Mouse (Mus musculus) 3134 (cell line): ENCODE measurements at regions not wholly inside any gene's neighbourhood (a gene's known extent, or its start where the extent isn't known, plus 50 kb on each side); places are given as distances from the start of the nearest gene placed in this dataset.
A peak's percentile ranks its signal among the peaks of the same experiment; 100 is the strongest.

Experiments
- DNase-seq: peaks from one replicate; pipeline ENCODE4 v3.0.0-alpha.2; 2011; ENCODE audit warnings: low spot score; ENCODE audit not compliant: insufficient read length; ENCODE audit errors: extremely low read depth

- DNase-seq = peak; percentile 25
Measured at GRCm38 (mm10) chr12:35733580-35733979, 191.8 kb upstream of the Agr3 start.

GRCm38 (mm10) chr12:35725910-35726309 lies 191.1 kb upstream of the Ahr start:
- DNase-seq = no peak

- no peak for DNase-seq
Measured at GRCm38 (mm10) chr12:35724132-35724531, 189.3 kb upstream of the Ahr start.

DNA sequence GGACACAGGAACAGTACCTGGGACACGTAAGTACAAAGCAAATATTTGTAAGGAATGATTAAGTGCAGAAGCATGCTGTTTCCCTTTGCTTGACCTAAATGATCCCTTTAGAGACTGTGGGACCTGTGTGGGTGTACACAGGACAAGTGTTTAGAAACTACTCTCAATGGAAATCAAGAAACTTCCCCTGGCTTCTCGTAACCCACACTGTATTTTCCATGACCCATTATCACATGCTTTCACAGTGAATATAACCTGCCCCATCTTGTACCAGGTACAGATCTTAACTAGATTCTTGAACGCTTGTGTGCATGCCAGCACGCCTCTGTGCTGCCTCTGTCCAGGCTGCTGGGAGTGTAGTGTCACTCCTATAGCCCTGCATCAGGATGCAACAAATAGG lies 177.8 kb upstream of the Ahr start:
- DNase-seq = no peak

DNA sequence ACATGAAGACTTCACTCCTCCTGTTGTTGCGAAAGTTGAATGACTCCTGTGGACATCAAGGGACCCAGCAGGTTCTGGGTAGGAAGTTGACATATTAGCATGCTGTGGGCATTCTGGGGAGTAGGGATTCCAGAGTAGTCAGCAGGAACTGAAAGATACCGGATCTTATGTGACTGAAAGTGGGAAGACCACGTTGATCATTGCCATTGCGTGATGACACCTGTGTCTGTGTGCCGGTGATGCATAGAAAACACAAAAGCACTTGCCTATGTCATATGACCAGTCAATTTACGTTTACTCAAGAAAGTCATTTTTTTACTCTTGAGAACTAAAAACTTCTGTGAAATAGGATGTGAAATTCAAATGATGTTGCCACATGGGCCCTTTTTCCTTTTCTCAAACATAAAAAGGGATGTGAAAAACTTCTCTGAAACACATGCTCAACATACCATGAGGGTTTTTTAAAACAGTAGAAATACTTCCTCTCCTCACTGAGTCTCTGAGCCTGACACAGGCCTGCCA lies 176.8 kb upstream of the Ahr start:
- DNase-seq = no peak

DNA sequence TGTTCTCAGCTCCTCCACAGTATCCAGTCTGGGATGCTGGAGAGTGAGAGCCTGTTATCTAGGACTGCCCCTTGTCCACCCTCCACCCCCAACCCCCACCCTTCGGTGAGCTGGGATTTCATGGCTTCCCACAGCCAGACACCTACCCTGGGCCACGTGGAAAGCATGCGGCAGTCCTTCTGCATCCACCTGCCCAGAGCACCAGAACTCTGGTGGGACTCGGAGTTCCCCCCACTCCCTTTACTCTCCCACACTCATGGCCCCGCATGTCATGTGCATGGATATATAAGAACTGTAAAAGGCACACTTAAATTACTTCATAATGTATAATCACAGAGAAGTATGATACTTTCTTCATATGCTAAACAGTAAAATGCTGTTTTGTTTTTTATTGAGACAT lies 175.5 kb upstream of the Ahr start:
- no peak for DNase-seq

DNA sequence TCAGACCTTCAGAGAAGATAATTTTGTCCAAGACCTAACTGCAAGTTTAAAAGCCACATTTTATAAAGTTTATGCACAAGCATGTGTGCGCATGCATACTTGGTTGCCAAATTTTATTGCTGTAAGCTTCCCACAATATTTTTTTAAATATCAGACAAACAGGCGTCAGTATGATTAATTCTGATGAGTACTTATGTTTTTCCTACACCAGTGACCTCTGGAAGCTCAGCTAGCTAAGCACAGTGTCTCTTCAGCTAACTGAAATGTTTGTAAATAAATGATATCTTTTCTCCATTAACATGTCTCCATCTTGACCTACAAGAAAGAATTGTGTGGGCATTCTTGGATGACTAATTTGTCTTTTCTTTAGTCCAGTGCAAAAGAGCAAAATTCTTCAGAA lies 168.6 kb upstream of the Ahr start:
- DNase-seq = no peak

DNA sequence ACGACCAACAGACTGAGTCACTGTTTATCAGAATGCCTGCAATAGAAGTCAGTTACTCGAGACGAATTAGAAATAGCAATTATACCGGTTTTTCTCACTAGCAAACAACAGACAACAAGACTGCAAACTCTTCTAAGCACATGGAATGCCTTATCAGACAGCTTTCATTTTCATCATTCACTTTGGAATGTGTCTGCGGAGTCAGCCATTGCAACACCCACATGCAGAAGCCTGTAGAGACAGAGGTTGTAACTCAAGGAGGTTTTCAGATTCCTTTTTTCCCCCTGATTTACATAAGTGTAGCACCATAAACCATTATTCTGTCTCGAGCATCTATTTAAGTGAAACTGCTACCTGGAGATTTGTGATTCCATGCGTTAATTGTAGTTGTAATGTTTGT lies 167.8 kb upstream of the Ahr start:
- no peak for DNase-seq

DNA sequence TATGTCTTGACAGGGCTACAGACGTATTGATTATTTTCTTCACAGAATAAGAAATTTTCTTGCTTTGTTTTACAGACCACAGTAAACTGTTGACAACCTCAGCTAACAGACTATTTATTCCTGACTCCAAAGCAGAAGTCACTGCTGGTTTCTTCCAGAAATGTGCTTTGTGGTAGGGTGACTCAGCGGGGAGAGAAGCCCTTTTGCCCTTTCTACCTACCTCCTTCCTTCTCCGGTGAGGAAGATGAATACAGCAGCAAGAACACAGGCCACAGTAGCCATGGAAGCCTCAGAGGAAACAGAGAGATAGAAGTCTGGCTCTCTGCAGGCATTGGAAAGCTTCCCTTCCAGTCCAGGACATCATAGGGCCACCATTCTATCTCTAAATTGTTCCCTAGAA lies 159.4 kb upstream of the Ahr start:
- DNase-seq = no peak

DNA sequence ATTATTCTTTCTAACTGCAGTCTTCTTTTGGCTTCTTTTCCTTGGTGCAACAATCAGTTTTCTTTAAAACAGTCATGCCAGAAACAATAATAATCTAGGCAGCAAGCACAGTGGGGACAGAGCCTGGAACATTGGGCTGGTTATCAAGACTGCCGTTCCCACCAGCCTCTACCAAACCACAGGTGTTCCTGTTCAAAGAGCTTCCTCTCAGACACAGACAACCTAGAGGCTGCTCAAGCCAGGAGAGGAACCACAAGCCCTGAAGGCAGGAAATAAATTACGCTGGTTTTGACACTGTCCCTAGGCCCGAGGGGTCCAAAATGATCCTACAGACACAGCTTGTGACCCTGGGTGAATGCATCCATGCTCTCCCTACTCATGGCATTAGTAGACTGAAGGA lies 156.1 kb upstream of the Ahr start:
- DNase-seq = no peak

DNA sequence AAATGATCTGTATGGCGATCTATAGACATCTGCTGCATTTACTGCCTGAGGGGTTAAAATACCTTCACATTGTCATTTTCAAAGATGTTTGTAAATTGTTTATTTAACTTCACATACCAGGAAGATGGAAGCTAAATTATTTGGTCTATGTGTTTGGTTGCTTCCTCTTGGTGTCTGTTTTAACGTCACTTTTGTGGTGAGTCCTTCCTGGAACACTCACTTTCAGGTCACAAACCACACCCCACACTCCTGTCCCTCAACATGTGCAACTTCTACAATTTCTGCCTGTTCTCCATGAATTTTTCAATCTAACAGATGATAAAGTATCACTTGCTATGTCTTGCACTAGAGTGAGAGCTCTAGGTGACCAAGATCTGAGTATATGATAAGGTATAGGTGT lies 151.4 kb upstream of the Ahr start:
- no peak for DNase-seq

DNA sequence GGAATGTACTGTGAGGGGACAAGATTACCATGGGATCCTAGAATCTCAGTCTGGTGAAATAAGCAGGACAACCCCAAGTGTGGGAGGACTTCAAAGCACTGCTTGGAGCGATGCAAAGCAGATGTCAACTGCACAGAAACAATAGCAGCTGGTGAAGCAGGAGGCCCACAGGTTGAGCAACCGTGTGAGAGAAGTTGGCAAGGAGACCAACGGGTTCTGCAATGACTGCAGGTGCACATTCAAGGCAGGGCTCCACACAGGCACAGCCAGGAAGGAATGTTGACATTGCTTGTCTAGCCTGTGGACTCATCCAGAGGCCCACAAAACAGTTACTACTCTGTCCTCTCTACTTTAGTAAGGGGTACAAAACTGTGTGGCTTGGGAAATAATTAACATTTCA lies 150.4 kb upstream of the Ahr start:
- DNase-seq = no peak

GRCm38 (mm10) chr12:35681864-35682449 lies 147.1 kb upstream of the Ahr start:
- no peak for DNase-seq

DNA sequence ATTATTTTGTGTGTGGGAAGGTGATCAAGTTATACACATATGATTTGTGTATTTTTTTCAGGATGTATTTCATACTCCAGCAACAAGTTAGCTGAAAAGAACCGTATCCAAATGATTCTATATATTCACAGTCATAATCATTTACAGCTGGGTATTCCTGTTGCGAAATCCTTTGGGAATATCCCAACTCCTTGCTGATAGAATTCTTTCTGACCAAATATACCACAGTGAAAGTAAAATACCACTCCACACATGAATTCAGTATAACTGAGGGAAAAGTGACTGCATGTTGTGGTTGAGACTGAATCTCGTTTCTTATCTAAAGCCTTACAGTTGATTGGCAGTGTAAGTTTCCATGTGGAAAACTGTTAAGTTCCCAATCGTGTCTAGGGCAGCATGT lies 145.1 kb upstream of the Ahr start:
- no peak for DNase-seq

DNA sequence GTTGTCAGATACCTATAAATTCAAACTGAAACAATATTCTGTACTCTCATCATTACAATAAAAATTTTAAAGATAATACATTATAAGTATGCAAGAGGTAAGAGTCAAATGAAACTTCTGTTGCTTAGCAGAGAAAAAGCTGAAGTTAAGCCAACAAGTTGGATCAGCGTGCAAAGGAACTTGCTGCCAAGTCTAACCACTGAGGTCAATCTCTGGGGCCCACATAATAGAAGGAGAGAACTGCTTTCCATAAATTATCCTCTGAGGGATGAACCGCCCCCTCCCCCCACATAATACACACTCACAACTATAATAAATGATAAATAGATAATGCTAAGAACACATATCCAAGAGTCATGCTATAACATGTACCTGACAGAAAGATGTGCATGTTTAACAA lies 144.2 kb upstream of the Ahr start:
- DNase-seq = no peak

DNA sequence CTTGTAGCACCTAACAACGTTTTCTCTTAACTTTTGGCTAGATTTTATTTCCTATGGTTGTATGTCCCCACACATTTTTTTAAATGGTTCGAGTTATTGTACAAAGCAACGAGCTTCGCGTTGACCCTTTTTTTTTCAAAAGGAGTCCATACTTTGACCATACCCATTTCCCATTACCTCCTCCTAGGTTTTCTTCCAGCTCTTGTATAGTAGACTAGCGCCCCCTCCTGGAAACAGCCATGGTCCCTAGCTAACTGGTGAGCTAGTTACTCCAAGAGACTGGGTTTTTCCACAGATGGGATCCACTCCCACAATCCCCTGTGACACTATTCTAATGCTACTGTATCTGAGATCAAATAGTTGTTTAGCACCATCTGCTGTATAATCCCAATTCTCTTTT lies 139.6 kb upstream of the Ahr start:
- no peak for DNase-seq

- DNase-seq = no peak
Measured at GRCm38 (mm10) chr12:35670980-35671379, 136.1 kb upstream of the Ahr start.

GRCm38 (mm10) chr12:35668716-35669115 lies 133.9 kb upstream of the Ahr start:
- DNase-seq = no peak

DNA sequence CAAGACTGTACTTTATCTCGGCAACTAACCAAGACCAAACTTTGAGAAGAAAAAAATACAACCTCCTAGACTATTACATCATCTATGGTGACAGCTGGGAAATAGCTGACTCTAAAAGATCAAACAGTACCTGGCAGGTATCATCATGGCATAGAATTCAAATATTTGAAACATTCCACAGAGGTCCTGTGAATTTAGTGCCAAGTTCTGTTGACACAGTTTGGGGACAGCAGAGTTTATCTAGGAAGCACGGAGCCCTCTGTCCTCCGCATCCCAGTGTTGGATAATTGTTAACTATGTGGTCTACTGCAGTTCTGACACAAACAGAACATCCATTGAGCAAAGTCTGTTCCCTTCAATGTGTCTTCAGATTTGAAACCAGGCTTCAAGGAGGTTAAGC lies 132.9 kb upstream of the Ahr start:
- DNase-seq = no peak

DNA sequence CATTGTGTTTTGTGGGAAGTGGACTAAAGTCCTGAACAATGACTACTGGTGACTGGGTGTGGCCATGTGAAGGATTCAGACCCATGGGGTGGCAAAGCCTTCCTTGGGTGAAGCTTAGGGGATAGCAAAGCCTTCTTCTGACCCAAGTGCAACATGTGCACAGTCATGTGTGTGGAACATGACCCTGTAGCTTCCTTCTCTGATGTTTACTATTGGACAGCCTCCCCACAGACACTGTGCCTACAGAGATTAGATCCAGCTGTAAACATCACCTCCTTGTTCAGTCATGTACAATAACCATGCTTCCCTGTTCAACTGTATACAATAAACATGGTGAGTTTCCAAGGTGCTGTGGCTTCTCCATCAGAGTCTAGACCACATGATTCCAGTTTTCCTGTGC lies 132.4 kb upstream of the Ahr start:
- DNase-seq = no peak

DNA sequence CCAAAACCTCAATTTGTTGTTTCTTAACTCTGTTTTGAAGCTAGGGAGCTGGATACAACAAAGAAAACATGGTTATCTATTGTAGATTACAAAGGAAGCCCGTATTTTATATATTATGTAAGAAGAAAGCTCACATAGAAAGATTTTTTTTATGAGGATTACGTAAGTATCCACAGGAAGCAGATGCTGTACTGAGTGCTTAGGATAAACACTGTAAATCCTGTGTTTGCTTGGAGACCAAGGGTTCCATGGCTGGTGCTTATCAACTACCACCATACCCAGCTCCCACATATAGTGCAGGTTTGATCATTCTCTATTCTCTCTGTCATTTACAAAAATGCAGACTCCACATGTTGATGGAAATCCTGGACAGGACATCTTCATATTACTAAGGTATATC lies 131.2 kb upstream of the Ahr start:
- no peak for DNase-seq

DNA sequence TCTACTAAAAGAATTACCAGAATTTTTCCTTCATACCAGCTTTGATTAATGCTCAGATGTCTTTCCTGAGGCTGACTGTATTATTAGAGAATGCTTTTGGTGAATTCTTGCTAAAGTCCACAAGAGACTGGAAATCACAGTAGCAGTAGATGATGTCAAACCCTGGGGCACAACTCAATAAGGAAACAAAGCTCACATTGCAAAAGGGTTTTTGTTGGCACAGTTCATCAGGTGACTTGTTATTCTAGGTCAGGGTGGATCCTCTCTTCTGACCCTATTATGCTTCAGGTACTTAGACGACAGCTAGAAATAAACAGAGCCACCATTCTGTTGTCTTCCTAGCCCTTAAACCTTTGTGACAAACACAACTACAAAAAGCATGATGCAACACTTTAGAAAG lies 128.2 kb upstream of the Ahr start:
- DNase-seq = no peak

GRCm38 (mm10) chr12:35656563-35656962 lies 121.7 kb upstream of the Ahr start:
- no peak for DNase-seq
